Mouse (Mus musculus) heart, postnatal 0 days (tissue): Measurements from ENCODE around the gene Ak3. TPM values are rescaled to one million over a fixed set of nuclear protein-coding genes. Genes with fewer than 3 reads are reported as not detected.

Source experiments
- ATAC-seq: fragments of 200-750 bp; cut with Nextera tagmentation; 2 replicates; pipeline ENCODE4 v1.8.0; 2017; ENCODE audit warnings: low read depth, moderate number of reproducible peaks, moderate library complexity; ENCODE audit not compliant: insufficient read depth
- DNase-seq: peaks from one replicate; pipeline ENCODE4 v3.0.0-alpha.2; 2016; ENCODE audit warnings: low spot score
- H3K27ac ChIP-seq: fragments of 300-500 bp; sonication (generic); 2 replicates; pipeline ENCODE4 v1.5.1; 2014; ENCODE audit warnings: low read depth, mild to moderate bottlenecking
- H3K27me3 ChIP-seq: fragments of 300-500 bp; sonication (generic); 2 replicates; pipeline ENCODE4 v1.6.1; 2014; ENCODE audit warnings: low read length, mixed read lengths; ENCODE audit not compliant: control insufficient read depth, insufficient read depth
- H3K36me3 ChIP-seq: fragments of 300-500 bp; sonication (generic); replicated peaks from 2 replicates; pipeline ENCODE4 v1.6.1; 2014; ENCODE audit warnings: low read length, mixed read lengths; ENCODE audit not compliant: control insufficient read depth, insufficient read depth
- H3K4me1 ChIP-seq: fragments of 300-500 bp; sonication (generic); 2 replicates; pipeline ENCODE4 v1.6.1; 2014; ENCODE audit warnings: antibody characterized with exemption; ENCODE audit not compliant: control insufficient read depth, insufficient read depth
- H3K4me2 ChIP-seq: fragments of 300-500 bp; sonication (generic); 2 replicates; pipeline ENCODE4 v1.6.1; 2014; ENCODE audit warnings: low read depth, mild to moderate bottlenecking, low read length, moderate library complexity
- H3K4me3 ChIP-seq: fragments of 300-500 bp; sonication (generic); 2 replicates; pipeline ENCODE4 v1.5.1; 2014; ENCODE audit warnings: low read depth, low read length
- H3K9ac ChIP-seq: fragments of 300-500 bp; sonication (generic); replicated peaks from 2 replicates; pipeline ENCODE4 v1.6.1; 2014; ENCODE audit warnings: low read depth, low read length, mixed read lengths
- H3K9me3 ChIP-seq: fragments of 300-500 bp; sonication (generic); replicated peaks from 2 replicates; pipeline ENCODE4 v1.6.1; 2016; ENCODE audit warnings: low read length; ENCODE audit not compliant: control insufficient read depth
- CTCF ChIP-seq: IDR thresholded peaks from 2 replicates; pipeline ENCODE4 v1.5.1; 2016; ENCODE audit warnings: antibody characterized with exemption, control low read depth, low read depth
- EP300 ChIP-seq: IDR thresholded peaks from 2 replicates; pipeline ENCODE4 v1.6.1; 2016; ENCODE audit warnings: antibody characterized with exemption, low read depth
- WGBS: fragments of 180-500 bp; shearing (Covaris S2); extraction: QIAGEN DNeasy Blood & Tissue Kit; methylation state at CpG from one replicate; pipeline ENCODE4 v1.1.7; 2014; 5-methylcytosine and 5-hydroxymethylcytosine counted together
- polyA plus RNA-seq: library from polyadenylated mRNA; unstranded; fragments of >200 nt; fragmentation: Nextera tagmentation; extraction: Ambion mirVana; gene quantifications from 2 replicates; pipeline ENCODE4 v1.2.1, GENCODE M21; 2015
- total RNA-seq: library from RNA; depleted of rRNA; stranded (reverse); fragments of >200 nt; gene quantifications from 2 replicates; pipeline ENCODE4 v1.2.3, GENCODE M21; 2014; ENCODE audit warnings: low replicate concordance; rRNA removed

Gene Ak3
- total and polyA plus RNA-seq, 2 experiments from 2014 or later: 74.3 to 87.4 TPM

DNA sequence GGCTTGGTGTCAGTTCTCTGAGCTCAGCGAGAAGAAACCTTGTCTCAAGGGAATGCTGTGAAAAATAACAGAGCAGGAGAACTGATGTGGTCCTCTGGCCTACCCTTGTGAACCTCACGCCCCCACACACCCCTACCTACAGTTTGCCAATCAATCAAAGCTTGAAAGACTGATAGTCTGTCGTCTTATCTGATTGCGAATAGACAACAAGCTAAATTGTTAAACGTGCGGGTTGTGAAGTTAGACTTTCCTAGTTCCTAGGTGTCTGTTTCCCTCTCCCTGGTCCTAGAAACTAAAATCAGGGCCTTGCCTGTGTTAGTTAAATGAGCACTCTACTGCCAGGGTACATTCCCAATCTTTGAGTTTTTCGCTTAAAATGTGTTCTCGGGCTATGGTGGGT lies 58.2 kb downstream of the Ak3 start:
- Histone ChIP-seq H3K27me3 (no peaks in the 10 kb centered on the region), H3K4me2 (peak overlapping the region; percentile 62), H3K9ac (peak overlapping the region; percentile 94), H3K27ac (peak overlapping the region; percentile 99), H3K36me3 (peaks cover 6% of the 10 kb centered on the region), H3K4me1 (peaks cover 9% of the 10 kb centered on the region), H3K4me3 (peak overlapping the region; percentile 86), H3K9me3 (no peaks in the 10 kb centered on the region)
- no peak for TF ChIP-seq CTCF
- no peak for TF ChIP-seq EP300
- 45% methylated on average over 8 of the region's 8 CpGs for WGBS
- ATAC-seq (no peak), DNase-seq (no peak)

DNA sequence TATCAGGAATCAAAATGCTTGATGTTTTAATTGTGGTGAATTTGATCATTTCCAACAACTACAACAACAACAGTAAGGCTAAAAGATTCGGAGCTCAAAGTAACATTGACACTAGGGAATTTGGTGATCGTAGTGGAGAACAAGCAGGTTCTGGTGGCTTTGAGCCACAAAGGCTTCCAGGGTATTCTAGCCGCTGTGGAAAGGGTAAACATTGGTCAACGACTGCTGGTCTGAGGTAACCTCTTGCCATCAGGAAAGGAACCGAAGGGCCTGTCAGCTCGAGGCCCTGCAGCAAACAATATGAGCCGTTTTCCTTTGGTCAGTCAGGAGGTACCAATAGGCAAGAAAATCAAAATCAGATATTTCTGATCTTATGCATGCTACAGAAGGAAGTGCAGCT lies 65.1 kb downstream of the Ak3 start:
- ATAC-seq (no peak), DNase-seq (no peak)
- Histone ChIP-seq H3K4me1 (no peaks in the 10 kb centered on the region), H3K9me3 (no peaks in the 10 kb centered on the region), H3K36me3 (no peaks in the 10 kb centered on the region), H3K4me3 (no peak overlapping the region), H3K4me2 (no peak overlapping the region), H3K27me3 (no peaks in the 10 kb centered on the region), H3K27ac (no peak overlapping the region), H3K9ac (no peak overlapping the region)
- 68% methylated on average over 7 of the region's 7 CpGs for WGBS
- TF ChIP-seq EP300 (no peak), CTCF (no peak)

DNA sequence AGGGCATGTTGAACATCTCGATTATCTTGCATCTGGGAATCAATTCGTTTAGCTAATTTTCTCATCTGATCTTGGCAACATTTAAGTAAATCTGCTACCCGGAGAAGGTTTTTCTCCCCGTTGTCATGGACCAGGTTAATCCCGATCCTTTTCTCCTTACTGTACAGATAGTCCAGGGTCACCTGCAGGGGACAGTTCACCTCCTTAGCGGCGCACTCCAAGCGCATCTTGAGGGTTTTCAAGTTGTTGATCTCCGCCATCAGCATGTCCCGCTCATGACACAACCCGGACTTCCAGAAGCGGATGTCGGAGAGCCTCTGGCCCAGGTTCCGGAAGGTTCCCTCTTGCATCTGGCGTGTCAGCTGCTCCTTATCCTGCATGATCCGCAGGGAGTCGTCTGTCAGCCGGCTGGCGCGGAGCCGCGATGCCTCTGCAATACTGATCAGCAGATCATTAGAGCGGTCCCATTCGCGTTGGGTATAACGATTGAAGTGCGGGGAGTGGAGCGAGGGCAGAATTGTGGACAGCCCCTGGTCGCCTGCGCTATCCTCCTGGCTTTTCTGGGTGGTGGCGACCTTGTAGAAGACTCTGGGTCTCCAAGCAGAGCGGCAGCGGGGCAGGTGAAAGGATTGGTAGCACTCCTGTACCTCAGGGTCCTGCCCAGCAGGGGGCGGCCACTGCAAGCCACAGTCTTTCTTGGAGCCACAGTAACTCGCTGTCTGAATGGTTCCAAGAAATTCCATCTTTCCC lies 72.7 kb downstream of the Ak3 start:
- H3K4me2 ChIP-seq: peak overlapping the region; percentile 79
- H3K4me3 ChIP-seq: peak overlapping the region; percentile 41
- TF ChIP-seq CTCF: peak; percentile 82
- TF ChIP-seq EP300: no peak
- WGBS: 14% methylated on average over 35 of the region's 35 CpGs
- no peaks in the 10 kb centered on the region for H3K36me3 ChIP-seq
- ATAC-seq (peak; percentile 58), DNase-seq (peak; percentile 47)
- no peaks in the 10 kb centered on the region for H3K4me1 ChIP-seq
- no peak overlapping the region for H3K27ac ChIP-seq
- H3K9me3 ChIP-seq: no peaks in the 10 kb centered on the region
- no peaks in the 10 kb centered on the region; the same call in 1 of the 2 replicates for H3K27me3 ChIP-seq
- H3K9ac ChIP-seq: no peak overlapping the region

Other genes with a start within 250 kb of the Ak3 start
- 9.7 and 14.1 TPM in 2 replicates for gene Slc1a1, start 212.9 kb downstream of the Ak3 start, total RNA-seq
- 2.3 and 3.7 TPM in 2 replicates for gene Slc1a1, start 212.9 kb downstream of the Ak3 start, polyA plus RNA-seq
- gene Plpp6, start 84.0 kb downstream of the Ak3 start, total RNA-seq: 8.8 and 13.0 TPM in 2 replicates
- 4.4 and 5.5 TPM in 2 replicates for gene Plpp6, start 84.0 kb downstream of the Ak3 start, polyA plus RNA-seq
- 3.1 and 24.2 TPM in 2 replicates for gene 4430402I18Rik, start 80.2 kb downstream of the Ak3 start, total RNA-seq
- gene 4430402I18Rik, start 80.2 kb downstream of the Ak3 start, polyA plus RNA-seq: 19.1 and 28.4 TPM in 2 replicates
- gene Cdc37l1, start 57.6 kb downstream of the Ak3 start, total RNA-seq: 90.6 and 98.7 TPM in 2 replicates
- gene Cdc37l1, start 57.6 kb downstream of the Ak3 start, polyA plus RNA-seq: 44.0 and 50.3 TPM in 2 replicates
- 2.3 and 9.0 TPM in 2 replicates for gene Rcl1, start 53.4 kb upstream of the Ak3 start, total RNA-seq
- gene Rcl1, start 53.4 kb upstream of the Ak3 start, polyA plus RNA-seq: 9.6 and 9.9 TPM in 2 replicates
- gene Jak2, start 203.9 kb upstream of the Ak3 start, total RNA-seq: 11.5 and 11.6 TPM in 2 replicates
- 4.4 and 5.2 TPM in 2 replicates for gene Jak2, start 203.9 kb upstream of the Ak3 start, polyA plus RNA-seq